Mouse (Mus musculus) brown adipose tissue, adult 24 weeks (tissue): ENCODE measurements around the gene Eif6. TPM values are rescaled to one million over a fixed set of nuclear protein-coding genes. Genes with fewer than 3 reads are reported as not detected.

ENCODE experiments used
- H3K27ac ChIP-seq: fragments of 200-500 bp; replicated peaks from 2 replicates; pipeline ENCODE4 v1.5.1; 2012; ENCODE audit warnings: low read depth, mild to moderate bottlenecking, low read length
- H3K4me1 ChIP-seq: fragments of 200-500 bp; 2 replicates; pipeline ENCODE4 v1.6.1; 2012; ENCODE audit warnings: low read length, mixed read lengths; ENCODE audit not compliant: control insufficient read depth, insufficient read depth, insufficient read length
- H3K4me3 ChIP-seq: fragments of 200-500 bp; 2 replicates; pipeline ENCODE4 v1.5.1; 2012; ENCODE audit warnings: low read depth, mild to moderate bottlenecking, low read length, moderate library complexity; ENCODE audit not compliant: insufficient read depth
- polyA plus RNA-seq: library from polyadenylated mRNA; stranded (reverse); fragments of >200 nt; gene quantifications from 2 replicates; pipeline ENCODE4 v1.2.4, GENCODE M21; 2012; ENCODE audit not compliant: missing spikeins, insufficient read depth, insufficient read length

Gene Eif6
- polyA plus RNA-seq, 1 experiment = 64.7 TPM

- H3K4me3 ChIP-seq = no peak overlapping the region
These were observed 11.9 kb downstream of the Eif6 start for GRCm38 (mm10) chr2:155814829-155815228.

DNA sequence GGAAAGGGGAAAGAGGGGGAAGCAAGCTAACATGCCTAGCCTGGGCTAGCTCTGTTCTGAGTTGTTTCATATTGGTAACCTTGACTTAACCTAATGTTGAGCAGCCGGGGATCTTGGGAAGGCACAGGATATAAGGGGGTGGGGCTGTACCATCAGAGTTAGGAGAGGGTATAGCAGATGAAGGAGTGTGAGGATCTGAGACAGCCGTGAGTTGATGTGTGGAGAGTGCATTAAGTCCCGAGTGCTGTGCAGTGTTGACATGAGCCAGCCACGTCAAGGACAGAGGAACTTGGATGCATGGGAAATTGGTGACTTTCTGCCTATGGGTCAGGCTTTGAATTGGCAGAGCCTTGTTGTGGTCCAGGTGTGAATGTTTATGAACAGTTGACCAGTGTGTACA, 14.1 kb downstream of the Eif6 start:
- H3K4me3 ChIP-seq = no peak overlapping the region
- no peaks in the 10 kb centered on the region for H3K4me1 ChIP-seq
- no peak overlapping the region for H3K27ac ChIP-seq

More at GRCm38 (mm10) chr2:155814829-155815228, 11.9 kb downstream of the Eif6 start:
- H3K27ac ChIP-seq = no peak overlapping the region
- H3K4me1 ChIP-seq = no peaks in the 10 kb centered on the region; the same call in 1 of the 2 replicates

DNA sequence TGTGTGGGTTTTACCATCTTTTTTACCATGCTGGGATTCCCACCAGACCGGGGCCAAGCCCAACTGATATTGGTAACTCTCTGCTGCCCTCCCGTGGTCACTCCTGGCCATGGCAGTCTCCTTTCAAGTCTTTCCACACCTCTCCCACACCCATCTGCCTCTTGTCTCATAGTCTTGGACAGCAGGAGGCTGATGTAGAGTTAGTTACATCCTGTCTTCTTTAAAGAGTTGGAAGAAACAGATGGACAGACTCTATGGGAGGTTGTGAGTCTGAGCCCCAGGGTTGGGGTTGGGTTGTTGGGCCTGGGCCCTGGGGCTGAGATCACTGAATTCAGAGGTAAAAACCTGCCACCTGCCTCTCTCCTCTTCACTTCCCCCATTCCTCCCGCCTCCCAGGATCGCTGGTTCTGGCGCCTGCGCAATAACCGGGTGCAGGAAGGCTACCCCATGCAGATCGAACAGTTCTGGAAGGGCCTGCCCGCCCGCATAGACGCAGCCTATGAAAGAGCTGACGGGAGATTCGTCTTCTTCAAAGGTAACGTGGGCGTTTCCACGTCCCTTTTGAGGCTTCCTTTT, 14.8 kb downstream of the Eif6 start:
- no peak overlapping the region for H3K4me3 ChIP-seq
- H3K4me1 ChIP-seq = no peaks in the 10 kb centered on the region
- no peak overlapping the region for H3K27ac ChIP-seq

DNA sequence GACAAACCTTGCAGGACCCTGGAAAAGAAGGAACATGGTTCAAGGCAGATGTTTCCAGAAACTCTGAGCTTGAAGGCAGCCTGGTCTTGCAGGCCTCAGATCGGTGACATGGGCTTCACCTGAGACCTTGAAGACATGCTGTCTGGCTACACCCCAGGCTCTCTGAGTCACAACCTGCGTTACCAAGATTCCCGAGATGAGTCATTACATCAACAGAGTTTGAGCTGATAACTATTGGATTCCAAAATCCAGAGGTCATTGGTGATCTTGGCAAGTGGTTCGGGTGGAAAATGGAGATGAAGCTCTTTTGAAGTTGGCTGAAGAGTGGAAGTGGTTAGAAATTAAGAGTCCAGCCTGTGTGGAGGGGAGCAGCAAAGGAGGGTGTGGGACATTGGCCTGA, 17.1 kb downstream of the Eif6 start:
- Histone ChIP-seq H3K4me3 (no peak overlapping the region), H3K4me1 (no peaks in the 10 kb centered on the region; the same call in 1 of the 2 replicates), H3K27ac (no peak overlapping the region)

DNA sequence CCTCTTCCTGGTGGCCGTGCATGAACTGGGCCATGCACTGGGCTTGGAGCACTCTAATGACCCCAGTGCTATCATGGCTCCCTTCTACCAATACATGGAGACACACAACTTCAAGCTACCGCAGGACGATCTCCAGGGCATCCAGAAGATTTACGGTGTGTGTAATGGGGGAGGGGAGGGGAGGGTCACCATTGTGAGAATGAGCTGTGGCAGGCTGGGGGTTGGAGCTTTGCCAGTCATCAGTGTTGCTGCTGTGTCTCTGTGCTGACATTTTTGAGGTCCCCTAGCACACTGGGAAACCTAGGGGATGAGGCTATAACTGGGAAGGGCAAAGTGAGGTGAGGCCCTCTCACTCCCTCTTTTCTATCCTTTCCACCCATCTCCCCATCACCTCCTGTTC, 19.3 kb downstream of the Eif6 start:
- H3K4me3 ChIP-seq = no peak overlapping the region
- H3K4me1 ChIP-seq = no peaks in the 10 kb centered on the region; the same call in 1 of the 2 replicates
- H3K27ac ChIP-seq = no peak overlapping the region

GRCm38 (mm10) chr2:155806548-155806947, 20.2 kb downstream of the Eif6 start:
- Histone ChIP-seq H3K4me3 (no peak overlapping the region), H3K4me1 (no peaks in the 10 kb centered on the region; the same call in 1 of the 2 replicates), H3K27ac (no peak overlapping the region)

DNA sequence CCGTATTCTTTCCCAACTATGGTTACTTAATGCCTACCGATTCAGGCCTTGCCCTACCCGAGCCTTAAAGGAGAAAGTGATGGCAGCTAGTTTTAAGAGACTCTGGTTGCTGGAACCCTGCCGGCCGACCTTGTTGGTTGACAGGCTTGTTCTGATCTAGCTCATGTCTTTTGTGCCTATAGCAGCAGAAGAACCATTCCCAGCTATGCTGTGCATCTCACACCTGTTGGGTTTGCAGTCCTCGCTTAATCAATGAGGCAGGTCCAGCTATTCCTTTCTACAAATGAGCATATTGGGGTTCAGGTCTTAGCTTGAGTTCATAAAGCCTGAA, 20.8 kb downstream of the Eif6 start:
- Histone ChIP-seq H3K27ac (no peak overlapping the region), H3K4me3 (no peak overlapping the region), H3K4me1 (no peaks in the 10 kb centered on the region; the same call in 1 of the 2 replicates)

- no peak overlapping the region for H3K4me3 ChIP-seq
- H3K27ac ChIP-seq = no peak overlapping the region
- no peaks in the 10 kb centered on the region; the same call in 1 of the 2 replicates for H3K4me1 ChIP-seq
These were observed 21.3 kb downstream of the Eif6 start for GRCm38 (mm10) chr2:155805231-155805924.

DNA sequence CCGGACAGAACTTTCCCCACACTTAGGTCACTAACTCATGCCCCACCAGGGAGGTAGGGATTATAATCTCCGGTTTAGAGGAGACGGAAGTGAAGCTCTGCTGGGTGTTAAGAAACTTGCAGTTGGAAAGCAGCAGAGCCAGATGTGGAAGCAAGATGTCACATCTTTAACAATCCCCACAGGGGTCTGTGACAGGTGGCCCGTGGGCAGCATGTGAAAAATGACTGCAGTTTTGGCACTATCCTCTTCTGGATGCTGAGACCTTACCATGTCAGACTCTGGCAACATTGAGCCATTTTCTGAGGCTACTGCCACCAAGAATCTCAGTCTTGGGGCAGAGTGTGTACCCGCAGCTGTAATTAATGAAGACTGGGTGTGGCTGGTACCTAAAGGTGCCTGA, 22.7 kb downstream of the Eif6 start:
- no peak overlapping the region for H3K27ac ChIP-seq
- H3K4me3 ChIP-seq = no peak overlapping the region
- no peaks in the 10 kb centered on the region; the same call in 1 of the 2 replicates for H3K4me1 ChIP-seq

DNA sequence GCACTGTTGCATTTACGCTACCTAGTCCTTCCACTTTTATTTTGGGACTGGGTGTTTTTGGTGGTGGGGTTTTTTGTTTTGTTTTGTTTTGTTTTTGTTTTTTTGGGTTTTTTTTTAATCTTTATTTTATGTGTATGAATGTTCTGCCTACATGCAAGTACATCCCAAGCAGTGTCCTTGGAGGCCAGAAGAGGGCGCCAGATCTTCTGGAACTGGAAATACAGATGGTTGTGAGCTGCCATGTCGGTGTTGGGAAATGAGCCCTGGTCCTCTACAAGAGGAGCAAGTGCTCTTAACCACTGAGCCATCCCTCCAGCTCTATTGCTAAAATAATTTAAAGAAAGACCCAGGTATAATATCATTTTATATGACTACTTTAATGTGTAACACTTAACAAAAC, 24.0 kb downstream of the Eif6 start:
- Histone ChIP-seq H3K27ac (no peak overlapping the region), H3K4me3 (no peak overlapping the region), H3K4me1 (no peaks in the 10 kb centered on the region; the same call in 1 of the 2 replicates)

DNA sequence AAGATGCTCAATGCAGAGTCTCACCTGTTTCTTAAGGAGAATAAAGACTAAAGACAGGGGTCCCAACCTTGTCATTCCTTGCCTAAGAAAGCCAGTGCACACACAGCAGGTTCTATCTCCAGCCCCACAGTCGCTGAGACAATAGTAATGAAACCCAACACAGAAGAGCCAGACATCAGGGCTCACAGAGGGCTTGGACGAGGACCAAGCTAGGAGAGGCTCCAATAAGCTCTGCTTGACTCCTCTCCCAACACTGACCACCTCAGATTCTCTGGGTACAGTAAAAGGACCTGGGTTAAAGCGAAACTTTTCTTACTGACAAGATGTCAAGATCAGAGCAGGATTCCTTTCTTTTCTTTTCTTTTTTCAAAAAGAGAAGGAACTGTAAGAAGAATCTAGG, 28.1 kb downstream of the Eif6 start:
- Histone ChIP-seq H3K4me1 (no peaks in the 10 kb centered on the region), H3K4me3 (no peak overlapping the region), H3K27ac (no peak overlapping the region)

GRCm38 (mm10) chr2:155794674-155795445, 31.9 kb downstream of the Eif6 start:
- Histone ChIP-seq H3K4me1 (no peaks in the 10 kb centered on the region), H3K4me3 (no peak overlapping the region), H3K27ac (no peak overlapping the region)

- H3K4me3 ChIP-seq = no peak overlapping the region
- H3K27ac ChIP-seq = no peak overlapping the region
- no peaks in the 10 kb centered on the region for H3K4me1 ChIP-seq
These were observed 33.8 kb downstream of the Eif6 start for GRCm38 (mm10) chr2:155792899-155793298.

DNA sequence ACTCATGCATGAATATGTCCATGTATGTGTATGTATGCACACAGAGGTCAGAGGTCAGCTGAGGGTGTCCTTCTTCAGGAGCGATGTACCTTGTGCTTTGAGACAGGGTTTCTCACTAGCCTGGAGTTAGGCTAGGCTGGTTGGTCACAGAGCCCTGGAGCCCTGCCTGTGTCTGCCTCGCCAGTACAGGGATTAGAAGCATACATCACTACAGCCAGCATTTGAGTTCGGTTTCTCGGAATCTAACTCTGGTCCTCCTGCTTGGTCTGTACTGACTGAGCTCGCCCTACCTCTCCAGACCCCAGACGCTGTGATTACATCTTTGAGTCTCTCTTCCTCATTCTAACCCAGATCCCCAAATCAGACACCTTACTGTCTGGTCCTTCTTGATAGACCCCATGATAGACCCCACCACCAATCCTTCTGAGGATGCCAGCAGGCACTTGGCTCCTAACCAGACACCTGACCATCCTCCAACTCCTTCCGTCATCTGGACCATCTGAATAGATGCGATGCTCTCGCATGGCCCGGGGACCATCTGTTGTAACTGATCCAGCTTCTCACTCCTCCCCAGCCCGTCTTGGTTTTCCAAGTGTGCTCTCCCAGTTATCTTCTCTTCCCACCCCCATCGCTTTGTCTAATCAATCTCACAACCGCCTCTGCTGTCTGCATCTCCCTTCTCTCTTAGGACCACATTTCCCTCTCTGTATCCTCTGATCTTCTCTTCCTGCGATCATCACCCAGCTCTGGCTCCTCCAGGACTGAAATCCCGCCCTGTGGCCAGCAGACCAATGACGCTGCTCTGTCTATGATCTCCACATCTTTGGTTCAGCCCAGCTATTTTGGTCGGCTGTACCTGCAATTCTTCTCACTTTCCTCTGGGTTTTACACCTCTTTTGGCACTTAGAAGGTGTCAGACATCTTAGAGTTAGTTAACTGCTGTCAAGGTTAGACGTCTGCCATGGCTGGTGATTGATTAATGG, 38.5 kb downstream of the Eif6 start:
- H3K4me3 ChIP-seq = no peak overlapping the region
- H3K4me1 ChIP-seq = no peaks in the 10 kb centered on the region
- H3K27ac ChIP-seq = no peak overlapping the region

DNA sequence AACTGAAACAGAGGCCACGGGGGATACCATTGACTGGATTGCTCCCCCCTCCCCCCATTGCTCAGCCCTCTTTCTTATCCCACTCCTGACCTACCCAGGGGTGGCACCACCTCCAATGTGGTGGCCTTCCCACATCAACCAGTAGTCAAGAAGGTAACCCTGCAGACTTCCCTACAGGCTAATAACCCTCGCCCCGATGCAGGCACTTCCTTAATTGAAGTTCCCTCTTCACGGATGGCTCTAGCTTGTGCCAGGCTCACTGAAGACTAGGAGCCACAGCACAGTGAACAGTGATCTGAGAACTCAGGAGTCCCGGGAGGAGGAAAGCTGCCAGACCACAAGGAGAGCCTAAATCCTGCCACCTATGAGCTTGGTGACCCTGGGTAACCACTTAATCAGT, 39.8 kb downstream of the Eif6 start:
- no peaks in the 10 kb centered on the region for H3K4me1 ChIP-seq
- H3K4me3 ChIP-seq = no peak overlapping the region
- no peak overlapping the region for H3K27ac ChIP-seq
